Mouse (Mus musculus): Measurements from ENCODE around the gene Gtf2f1.

DNA sequence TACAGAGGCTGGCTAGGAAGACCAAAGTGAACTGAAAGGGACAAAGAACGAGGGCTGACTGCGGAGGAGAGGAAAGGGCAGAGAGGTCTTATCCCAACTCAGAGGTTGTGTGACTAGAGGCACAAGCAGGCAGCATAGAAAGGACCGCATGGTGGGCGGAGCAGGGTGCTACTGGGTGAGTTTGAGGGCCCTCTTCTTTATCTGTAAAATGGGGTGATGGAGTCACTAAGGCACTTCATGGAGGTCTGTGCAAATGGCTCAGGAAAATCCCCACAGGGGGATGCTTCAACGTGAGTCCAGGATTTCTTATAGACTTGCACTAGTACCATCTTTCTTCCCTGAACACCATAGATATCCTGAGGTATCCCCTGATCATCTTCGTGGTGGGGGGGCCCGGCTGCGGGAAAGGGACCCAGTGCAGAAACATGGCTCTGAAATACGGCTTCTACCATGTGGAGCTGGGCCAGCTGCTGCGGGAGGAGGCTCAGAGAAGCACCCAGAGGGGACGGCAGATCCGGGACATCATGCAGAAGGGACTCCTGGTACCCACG, 1.2 kb upstream of the Gtf2f1 start:
- TF ChIP-seq CTCF (conservative IDR thresholded peaks at IDR 0.05; ENCODE audit: insufficient read depth, insufficient read length, low read depth, low read length) (no peak), POLR2A (IDR thresholded peaks at IDR 0.05; ENCODE audit: low read depth, low read length) (no peak)

All from kidney, adult 2 months (tissue).